Mouse (Mus musculus): Measurements from ENCODE around the gene Ankrd42. TPM values are rescaled to one million over a fixed set of nuclear protein-coding genes. Genes with fewer than 3 reads are reported as not detected.

Gene Ankrd42
- polyA plus RNA-seq (2015; fragmentation: Nextera tagmentation; extraction: Ambion mirVana), result 11.4 and 12.9 TPM in 2 replicates

GRCm38 (mm10) chr7:92637021-92637625 is at the start of gene Ankrd42:
Ankrd42 (minus strand) TSS chr7:92637142.
- H3K9me3 ChIP-seq (replicated peaks), result no peaks in the 10 kb centered on the region
- peak within 1 kb of the TSS; percentile 88 for H3K9ac ChIP-seq
- H3K27ac ChIP-seq (replicated peaks), result peak within 1 kb of the TSS; percentile 82
- peak within 1 kb of the TSS; percentile 92 for H3K4me2 ChIP-seq (replicated peaks)
- H3K4me3 ChIP-seq (replicated peaks), result peak within 1 kb of the TSS; percentile 91
- H3K27me3 ChIP-seq, result no peaks in the 10 kb centered on the region
- H3K36me3 ChIP-seq, result peaks cover 3% of the 10 kb centered on the region; the same call in 1 of the 2 replicates
- ATAC-seq (ENCODE audit: insufficient number of reproducible peaks, low FRiP score, low TSS enrichment, low read depth), result peak; percentile 96
- H3K4me1 ChIP-seq, result peaks cover 15% of the 10 kb centered on the region
- WGBS, result under 1% methylated on average over 44 of the region's 44 CpGs

GRCm38 (mm10) chr7:92677346-92677745 is 40.4 kb upstream of the Ankrd42 start:
- 60% methylated on average over 4 of the region's 4 CpGs for WGBS
- no peaks in the 10 kb centered on the region for H3K4me1 ChIP-seq
- no peak overlapping the region for H3K4me2 ChIP-seq (replicated peaks)
- no peaks in the 10 kb centered on the region for H3K9me3 ChIP-seq (replicated peaks)
- no peak for ATAC-seq (ENCODE audit: insufficient number of reproducible peaks, low FRiP score, low TSS enrichment, low read depth)
- no peak overlapping the region for H3K4me3 ChIP-seq (replicated peaks)
- H3K9ac ChIP-seq, result no peak overlapping the region
- no peak overlapping the region for H3K27ac ChIP-seq (replicated peaks)
- no peaks in the 10 kb centered on the region for H3K36me3 ChIP-seq
- H3K27me3 ChIP-seq, result no peaks in the 10 kb centered on the region

GRCm38 (mm10) chr7:92675131-92675530 is 38.2 kb upstream of the Ankrd42 start:
- ATAC-seq (ENCODE audit: insufficient number of reproducible peaks, low FRiP score, low TSS enrichment, low read depth), result no peak
- H3K27ac ChIP-seq (replicated peaks), result no peak overlapping the region
- no peaks in the 10 kb centered on the region for H3K36me3 ChIP-seq
- H3K4me3 ChIP-seq (replicated peaks), result no peak overlapping the region
- no peak overlapping the region for H3K9ac ChIP-seq
- H3K9me3 ChIP-seq (replicated peaks), result no peaks in the 10 kb centered on the region
- 78% methylated on average over 3 of the region's 3 CpGs for WGBS
- no peak overlapping the region for H3K4me2 ChIP-seq (replicated peaks)
- peaks cover 5% of the 10 kb centered on the region for H3K4me1 ChIP-seq
- H3K27me3 ChIP-seq, result no peaks in the 10 kb centered on the region

- no peaks in the 10 kb centered on the region for H3K9me3 ChIP-seq (replicated peaks)
- ATAC-seq (ENCODE audit: insufficient number of reproducible peaks, low FRiP score, low TSS enrichment, low read depth), result peak; percentile 98
- peaks cover 18% of the 10 kb centered on the region for H3K4me1 ChIP-seq
- peak within 1 kb of the TSS; percentile 93 for H3K27ac ChIP-seq (replicated peaks)
- peak within 1 kb of the TSS; percentile 93 for H3K4me3 ChIP-seq (replicated peaks)
- H3K36me3 ChIP-seq, result no peaks in the 10 kb centered on the region
- peak within 1 kb of the TSS; percentile 83 for H3K9ac ChIP-seq
- H3K27me3 ChIP-seq, result no peaks in the 10 kb centered on the region
- H3K4me2 ChIP-seq (replicated peaks), result peak within 1 kb of the TSS; percentile 74
- WGBS, result under 1% methylated on average over 87 of the region's 88 CpGs
Measured at GRCm38 (mm10) chr7:92669507-92670471, 32.8 kb upstream of the Ankrd42 start, which contains the start of gene Pcf11. Pcf11 (minus strand) TSS chr7:92669934.

- Histone ChIP-seq H3K36me3 (no peaks in the 10 kb centered on the region), H3K4me2 (replicated peaks) (peak overlapping the region; percentile 53), H3K27me3 (no peaks in the 10 kb centered on the region), H3K27ac (replicated peaks) (peak overlapping the region; percentile 93), H3K4me1 (peaks cover 18% of the 10 kb centered on the region), H3K9me3 (replicated peaks) (no peaks in the 10 kb centered on the region), H3K9ac (peak overlapping the region; percentile 83), H3K4me3 (replicated peaks) (peak overlapping the region; percentile 93)
- WGBS, result 0% methylated on average over 29 of the region's 29 CpGs
- ATAC-seq (ENCODE audit: insufficient number of reproducible peaks, low FRiP score, low TSS enrichment, low read depth), result no peak
Measured at GRCm38 (mm10) chr7:92668791-92669506, 32.0 kb upstream of the Ankrd42 start.

GRCm38 (mm10) chr7:92666274-92666820 is 29.4 kb upstream of the Ankrd42 start:
- H3K9me3 ChIP-seq (replicated peaks), result no peaks in the 10 kb centered on the region
- ATAC-seq (ENCODE audit: insufficient number of reproducible peaks, low FRiP score, low TSS enrichment, low read depth), result no peak
- H3K9ac ChIP-seq, result no peak overlapping the region
- H3K27ac ChIP-seq (replicated peaks), result no peak overlapping the region
- H3K27me3 ChIP-seq, result no peaks in the 10 kb centered on the region
- H3K36me3 ChIP-seq, result peaks cover 7% of the 10 kb centered on the region
- H3K4me2 ChIP-seq (replicated peaks), result peak overlapping the region; percentile 53
- WGBS, result 73% methylated on average over 7 of the region's 7 CpGs
- H3K4me1 ChIP-seq, result peaks cover 18% of the 10 kb centered on the region
- peak overlapping the region; percentile 93; the same call in 1 of the 2 replicates for H3K4me3 ChIP-seq (replicated peaks)

GRCm38 (mm10) chr7:92658050-92658449 is 21.1 kb upstream of the Ankrd42 start:
- Histone ChIP-seq H3K36me3 (peaks cover 60% of the 10 kb centered on the region), H3K27ac (replicated peaks) (no peak overlapping the region), H3K4me1 (no peaks in the 10 kb centered on the region), H3K9me3 (replicated peaks) (no peaks in the 10 kb centered on the region), H3K27me3 (no peaks in the 10 kb centered on the region), H3K4me3 (replicated peaks) (no peak overlapping the region), H3K9ac (no peak overlapping the region), H3K4me2 (replicated peaks) (no peak overlapping the region)
- 97% methylated on average over 5 of the region's 5 CpGs for WGBS
- ATAC-seq (ENCODE audit: insufficient number of reproducible peaks, low FRiP score, low TSS enrichment, low read depth), result no peak

- no peak overlapping the region for H3K9ac ChIP-seq
- no peak for ATAC-seq (ENCODE audit: insufficient number of reproducible peaks, low FRiP score, low TSS enrichment, low read depth)
- 87% methylated on average over 2 of the region's 2 CpGs for WGBS
- no peak overlapping the region for H3K27ac ChIP-seq (replicated peaks)
- peaks cover 53% of the 10 kb centered on the region for H3K36me3 ChIP-seq
- no peaks in the 10 kb centered on the region for H3K27me3 ChIP-seq
- H3K4me3 ChIP-seq (replicated peaks), result no peak overlapping the region
- H3K4me2 ChIP-seq (replicated peaks), result no peak overlapping the region
- no peaks in the 10 kb centered on the region for H3K9me3 ChIP-seq (replicated peaks)
- H3K4me1 ChIP-seq, result no peaks in the 10 kb centered on the region
Measured at GRCm38 (mm10) chr7:92656386-92656785, 19.4 kb upstream of the Ankrd42 start.

GRCm38 (mm10) chr7:92653329-92653728 is 16.4 kb upstream of the Ankrd42 start:
- WGBS, result 85% methylated on average over 1 of the region's 1 CpGs
- peaks cover 33% of the 10 kb centered on the region for H3K36me3 ChIP-seq
- no peak overlapping the region for H3K4me2 ChIP-seq (replicated peaks)
- ATAC-seq (ENCODE audit: insufficient number of reproducible peaks, low FRiP score, low TSS enrichment, low read depth), result no peak
- H3K9ac ChIP-seq, result no peak overlapping the region
- H3K9me3 ChIP-seq (replicated peaks), result no peaks in the 10 kb centered on the region
- H3K4me3 ChIP-seq (replicated peaks), result no peak overlapping the region
- no peaks in the 10 kb centered on the region for H3K4me1 ChIP-seq
- no peaks in the 10 kb centered on the region for H3K27me3 ChIP-seq
- H3K27ac ChIP-seq (replicated peaks), result no peak overlapping the region

GRCm38 (mm10) chr7:92647790-92648189 is 10.8 kb upstream of the Ankrd42 start:
- no peak for ATAC-seq (ENCODE audit: insufficient number of reproducible peaks, low FRiP score, low TSS enrichment, low read depth)
- Histone ChIP-seq H3K27ac (replicated peaks) (no peak overlapping the region), H3K9me3 (replicated peaks) (no peaks in the 10 kb centered on the region), H3K4me3 (replicated peaks) (no peak overlapping the region), H3K4me1 (no peaks in the 10 kb centered on the region), H3K36me3 (peaks cover 16% of the 10 kb centered on the region), H3K27me3 (no peaks in the 10 kb centered on the region), H3K4me2 (replicated peaks) (no peak overlapping the region), H3K9ac (no peak overlapping the region)
- 80% methylated on average over 7 of the region's 7 CpGs for WGBS

- Histone ChIP-seq H3K4me2 (replicated peaks) (no peak overlapping the region), H3K4me3 (replicated peaks) (no peak overlapping the region), H3K4me1 (peaks cover 6% of the 10 kb centered on the region; the same call in 1 of the 2 replicates), H3K36me3 (peaks cover 19% of the 10 kb centered on the region), H3K9me3 (replicated peaks) (no peaks in the 10 kb centered on the region), H3K27ac (replicated peaks) (no peak overlapping the region), H3K27me3 (no peaks in the 10 kb centered on the region), H3K9ac (no peak overlapping the region)
- ATAC-seq (ENCODE audit: insufficient number of reproducible peaks, low FRiP score, low TSS enrichment, low read depth), result no peak
Measured at GRCm38 (mm10) chr7:92642358-92642757, 5.4 kb upstream of the Ankrd42 start.

All from embryonic facial prominence, embryonic 15.5 days (tissue).